ENCODE assay signal across 8 mouse cellular contexts in the genomic region with DNA sequence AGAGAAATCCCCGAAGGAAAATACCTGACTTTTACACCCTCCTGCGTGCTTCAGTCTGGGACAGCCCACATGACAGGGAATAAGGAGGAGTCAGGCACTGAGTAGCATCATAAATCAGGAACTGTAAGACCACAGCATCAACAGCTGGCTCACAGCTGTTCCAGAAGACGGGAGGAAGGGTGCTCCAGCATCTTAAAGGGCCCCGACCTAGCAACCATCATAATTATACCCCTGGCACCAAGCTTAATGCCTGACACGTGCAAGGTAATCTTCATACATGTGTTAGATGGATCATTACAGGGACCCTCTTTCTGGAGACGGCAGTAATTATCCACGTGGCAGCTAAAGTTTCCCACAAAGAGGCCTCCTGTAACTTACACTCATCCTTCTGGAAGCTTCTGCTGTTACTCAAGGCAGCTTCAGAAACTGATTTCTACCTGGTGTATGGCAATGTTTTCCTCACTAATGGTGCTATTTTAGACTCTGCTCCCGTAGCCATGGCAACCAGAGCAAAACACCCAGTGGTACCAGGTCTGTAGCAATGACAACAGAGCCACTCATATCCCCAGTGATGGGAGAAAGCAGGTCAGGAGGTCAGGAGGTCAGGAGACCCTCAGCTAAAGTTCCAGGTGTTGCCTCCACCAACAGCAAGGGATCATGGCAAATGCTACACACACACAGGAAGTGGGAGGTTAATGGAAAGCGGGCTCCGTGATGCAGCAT.
A peak's percentile ranks its signal among the peaks of the same experiment; 100 is the strongest.
DNase-seq lines count a peak whose midpoint lies in the region; ATAC-seq lines count a peak whose summit lies in the region.

No protein-coding gene starts in this region.

- H3K9me3 ChIP-seq in hindbrain, embryonic 16.5 days (ENCODE audit: control insufficient read depth, low read length), result no peaks in the 10 kb centered on the region

- ATAC-seq in hindbrain, embryonic 16.5 days, result peak; percentile 66; the same call in 1 of the 2 replicates
- no peak for ATAC-seq in monocyte, adult 5-6 weeks (replicated peaks; ENCODE audit: insufficient number of reproducible peaks, low FRiP score, low TSS enrichment, poor library complexity, severe bottlenecking)

- no peak overlapping the region for H3K4me2 ChIP-seq in hindbrain, embryonic 16.5 days (ENCODE audit: low read length)

- H3K4me3 ChIP-seq in hindbrain, embryonic 16.5 days (ENCODE audit: low read length), result no peak overlapping the region

- H3K27ac ChIP-seq in hindbrain, embryonic 16.5 days (ENCODE audit: low read depth, low read length), result no peak overlapping the region

- H3K9ac ChIP-seq in hindbrain, embryonic 16.5 days (ENCODE audit: low read depth, low read length), result no peak overlapping the region

- 66% methylated on average over 10 of the region's 10 CpGs for WGBS in hindbrain, embryonic 16.5 days

- DNase-seq in urinary bladder, postnatal 14 days (ENCODE audit: low spot score), result peak; percentile 24
- DNase-seq in urinary bladder, postnatal 25 days (ENCODE audit: low spot score), result no peak
- DNase-seq in lung, postnatal 14 days, result peak; percentile 37
- no peak for DNase-seq in thymus, postnatal 0 days (ENCODE audit: low spot score)
- no peak for DNase-seq in cerebellum, postnatal 36 days
- no peak for DNase-seq in yolk sac, embryonic 10.5 days (ENCODE audit: low spot score)

- peaks cover 8% of the 10 kb centered on the region for H3K4me1 ChIP-seq in hindbrain, embryonic 16.5 days (ENCODE audit: control insufficient read depth, insufficient read depth, low read depth, low read length)

- no peaks in the 10 kb centered on the region for H3K36me3 ChIP-seq in hindbrain, embryonic 16.5 days (ENCODE audit: control insufficient read depth, insufficient read depth, low read length)

- no peaks in the 10 kb centered on the region for H3K27me3 ChIP-seq in hindbrain, embryonic 16.5 days (replicated peaks; ENCODE audit: control insufficient read depth, insufficient read depth, low read length)

Comparison
In these comparisons a context has a peak if more than half of its experiments do, and no peak if none do; other contexts are left out.
1. DNase-seq: peak in urinary bladder, postnatal 14 days (single experiment) and lung, postnatal 14 days (single experiment); none in urinary bladder, postnatal 25 days (single experiment), thymus, postnatal 0 days (single experiment), cerebellum, postnatal 36 days (0 of 2) and yolk sac, embryonic 10.5 days (single experiment).